Mouse (Mus musculus) ES-E14 (cell line): ENCODE results near the gene Nfkbib. TPM values are rescaled to one million over a fixed set of nuclear protein-coding genes. Genes with fewer than 3 reads are reported as not detected.
A peak's percentile ranks its signal among the peaks of the same experiment; 100 is the strongest.

Experiments used
- DNase-seq: peaks from one replicate; pipeline ENCODE4 v3.0.0-alpha.2; 2013; ENCODE audit warnings: low read depth, low spot score
- H3K27ac ChIP-seq: 2 replicates; pipeline ENCODE4 v1.5.1; 2012; ENCODE audit warnings: low read depth, mild to moderate bottlenecking, low read length, moderate library complexity, mixed read lengths; ENCODE audit not compliant: poor library complexity, insufficient read depth, severe bottlenecking
- H3K36me3 ChIP-seq: 2 replicates; pipeline ENCODE4 v1.6.1; 2012; ENCODE audit warnings: mild to moderate bottlenecking, low read length, moderate library complexity, mixed read lengths; ENCODE audit not compliant: control insufficient read depth, poor library complexity, insufficient read depth, severe bottlenecking
- H3K4me1 ChIP-seq, 2 experiments: fragments of 150-350 bp in 1 of 2; sonication (generic) in 1 of 2; 2 replicates each; pipeline ENCODE4 v1.6.1; 2012; ENCODE audit warnings: low read length in 2 of 2, mild to moderate bottlenecking in 1 of 2, mixed read lengths in 1 of 2; ENCODE audit not compliant: control insufficient read depth in 2 of 2, insufficient read depth in 2 of 2, poor library complexity in 1 of 2
- H3K4me3 ChIP-seq, 2 experiments: fragments of 150-350 bp in 1 of 2; sonication (generic) in 1 of 2; 2 replicates each; pipeline ENCODE4 v1.5.1; 2012; ENCODE audit warnings: low read length in 2 of 2, low read depth in 1 of 2, mild to moderate bottlenecking in 1 of 2, mixed read lengths in 1 of 2; ENCODE audit not compliant: insufficient read depth in 1 of 2, poor library complexity in 1 of 2, severe bottlenecking in 1 of 2
- H3K9ac ChIP-seq: 2 replicates; pipeline ENCODE4 v1.6.1; 2012; ENCODE audit warnings: low read depth, mild to moderate bottlenecking, low read length, mixed read lengths; ENCODE audit not compliant: poor library complexity, insufficient read depth, severe bottlenecking
- H3K9me3 ChIP-seq: fragments of 150-350 bp; sonication (generic); 2 replicates; pipeline ENCODE4 v1.6.1; 2012; ENCODE audit warnings: low read depth, mild to moderate bottlenecking, low read length; ENCODE audit not compliant: control insufficient read depth, insufficient read depth
- CHD2 ChIP-seq: IDR thresholded peaks from 2 replicates; pipeline ENCODE4 v1.6.1; 2014; ENCODE audit warnings: mild to moderate bottlenecking, low read depth, low read length, inconsistent platforms
- HCFC1 ChIP-seq: IDR thresholded peaks from 2 replicates; pipeline ENCODE4 v1.6.1; 2012; ENCODE audit warnings: low read length, inconsistent platforms, borderline replicate concordance; ENCODE audit not compliant: insufficient read depth
- MAFK ChIP-seq: IDR thresholded peaks from 2 replicates; pipeline ENCODE4 v1.6.1; 2014; ENCODE audit warnings: mild to moderate bottlenecking, low read depth, low read length, inconsistent platforms; ENCODE audit not compliant: insufficient read depth
- ZC3H11A ChIP-seq: IDR thresholded peaks from 2 replicates; pipeline ENCODE4 v1.6.1; 2012; ENCODE audit warnings: low read depth, mild to moderate bottlenecking, inconsistent platforms, low read length, borderline replicate concordance
- ZNF384 ChIP-seq: IDR thresholded peaks from 2 replicates; pipeline ENCODE4 v1.6.1; 2012; ENCODE audit warnings: low read depth, low read length, inconsistent platforms
- in situ Hi-C, 2 experiments: fragments of 600-800 bp; cut with MboI; formaldehyde crosslinking; loops; one replicate each; pipeline ENCODE4 v1.15.1; 2025; ENCODE audit warnings: low sequenced_read_pairs in 2 of 2, inconsistent platforms in 1 of 2; ENCODE audit not compliant: unreplicated experiment in 2 of 2
- total RNA-seq: library from RNA; depleted of rRNA; stranded (reverse); fragments of 300-350 nt; gene quantifications from 2 replicates; pipeline ENCODE4 v1.2.3, GENCODE M21; 2012

Nfkbib gene
- total RNA-seq, 1 experiment = 20.1 TPM

GRCm38 (mm10) chr7:28802846-28803588 lies 35.7 kb upstream of the Nfkbib start:
- peaks cover 20% of the 10 kb centered on the region in 2 experiments for H3K4me1 ChIP-seq
- peak overlapping the region; percentile 77 for H3K27ac ChIP-seq
- in situ Hi-C loops = no loop called here
- no peaks in the 10 kb centered on the region for H3K9me3 ChIP-seq
- peaks cover 10% of the 10 kb centered on the region for H3K36me3 ChIP-seq
- peak overlapping the region; percentile 71 for H3K9ac ChIP-seq
- peak overlapping the region; percentile 25 to 37; a peak in 2 of 4 replicates for H3K4me3 ChIP-seq
- no peak for TF ChIP-seq HCFC1
- TF ChIP-seq ZNF384 = no peak
- TF ChIP-seq MAFK = no peak
- TF ChIP-seq CHD2 = no peak
- TF ChIP-seq ZC3H11A = no peak
- DNase-seq = no peak

- Histone ChIP-seq H3K27ac (peak overlapping the region; percentile 77), H3K36me3 (peaks cover 17% of the 10 kb centered on the region), H3K9me3 (no peaks in the 10 kb centered on the region), H3K4me1 (peaks cover 19 to 20% of the 10 kb centered on the region in 2 experiments), H3K9ac (peak overlapping the region; percentile 71), H3K4me3 (peak overlapping the region; percentile 25 to 37)
- in situ Hi-C loops = no loop called here
- TF ChIP-seq HCFC1 = peak; percentile 39; the same call in 1 of the 2 replicates
- no peak for TF ChIP-seq CHD2
- TF ChIP-seq MAFK = no peak
- no peak for TF ChIP-seq ZC3H11A
- no peak for TF ChIP-seq ZNF384
- DNase-seq = no peak
Measured at GRCm38 (mm10) chr7:28801901-28802670, 34.8 kb upstream of the Nfkbib start.

GRCm38 (mm10) chr7:28801451-28801850 lies 34.1 kb upstream of the Nfkbib start:
- H3K27ac ChIP-seq = peak overlapping the region; percentile 77; the same call in 1 of the 2 replicates
- no peak overlapping the region; the same call in 1 of the 2 replicates for H3K9ac ChIP-seq
- H3K4me3 ChIP-seq = no peak overlapping the region
- H3K9me3 ChIP-seq = no peaks in the 10 kb centered on the region
- peaks cover 19 to 20% of the 10 kb centered on the region in 2 experiments for H3K4me1 ChIP-seq
- H3K36me3 ChIP-seq = peaks cover 17% of the 10 kb centered on the region
- in situ Hi-C loops = no loop called here
- no peak for TF ChIP-seq ZNF384
- no peak for TF ChIP-seq HCFC1
- no peak for TF ChIP-seq ZC3H11A
- TF ChIP-seq CHD2 = no peak
- TF ChIP-seq MAFK = no peak
- DNase-seq = no peak

GRCm38 (mm10) chr7:28799994-28800393 lies 32.7 kb upstream of the Nfkbib start:
- in situ Hi-C loops = no loop called here
- H3K4me3 ChIP-seq = no peak overlapping the region
- peaks cover 17 to 20% of the 10 kb centered on the region in 2 experiments for H3K4me1 ChIP-seq
- no peak for TF ChIP-seq CHD2
- no peaks in the 10 kb centered on the region for H3K9me3 ChIP-seq
- no peak overlapping the region for H3K27ac ChIP-seq
- no peak overlapping the region for H3K9ac ChIP-seq
- H3K36me3 ChIP-seq = peaks cover 17% of the 10 kb centered on the region
- no peak for DNase-seq
